Mouse (Mus musculus) neural tube, embryonic 11.5 days (tissue): ENCODE results near the gene Pygl. TPM values are rescaled to one million over a fixed set of nuclear protein-coding genes. Genes with fewer than 3 reads are reported as not detected.
A peak's percentile ranks its signal among the peaks of the same experiment; 100 is the strongest.

ENCODE experiments used
- ATAC-seq: fragments of 200-750 bp; cut with Nextera tagmentation; 2 replicates; pipeline ENCODE4 v1.8.0; 2017; ENCODE audit warnings: moderate number of reproducible peaks, mild to moderate bottlenecking, moderate TSS enrichment, moderate library complexity; ENCODE audit not compliant: insufficient read depth, low FRiP score, low TSS enrichment
- DNase-seq: peaks from one replicate; pipeline ENCODE4 v3.0.0-alpha.2; 2015; ENCODE audit warnings: low spot score
- H3K27ac ChIP-seq: fragments of 300-500 bp; sonication (generic); 2 replicates; pipeline ENCODE4 v1.5.1; 2014; ENCODE audit warnings: low read depth, mild to moderate bottlenecking, low read length
- H3K27me3 ChIP-seq: fragments of 300-500 bp; sonication (generic); 2 replicates; pipeline ENCODE4 v1.6.1; 2014; ENCODE audit warnings: mild to moderate bottlenecking, low read length, mixed read lengths; ENCODE audit not compliant: control insufficient read depth, insufficient read depth
- H3K36me3 ChIP-seq: fragments of 300-500 bp; sonication (generic); 2 replicates; pipeline ENCODE4 v1.6.1; 2014; ENCODE audit warnings: mild to moderate bottlenecking, low read length, moderate library complexity, mixed read lengths; ENCODE audit not compliant: control insufficient read depth, insufficient read depth
- H3K4me1 ChIP-seq: fragments of 300-500 bp; sonication (generic); 2 replicates; pipeline ENCODE4 v1.6.1; 2014; ENCODE audit warnings: low read length, mixed read lengths; ENCODE audit not compliant: control insufficient read depth, insufficient read depth
- H3K4me2 ChIP-seq: fragments of 300-500 bp; sonication (generic); 2 replicates; pipeline ENCODE4 v1.6.1; 2014; ENCODE audit warnings: low read depth, mild to moderate bottlenecking, moderate library complexity
- H3K4me3 ChIP-seq: fragments of 300-500 bp; sonication (generic); 2 replicates; pipeline ENCODE4 v1.5.1; 2014; ENCODE audit warnings: low read depth, low read length
- H3K9ac ChIP-seq: fragments of 300-500 bp; sonication (generic); 2 replicates; pipeline ENCODE4 v1.6.1; 2014; ENCODE audit warnings: mild to moderate bottlenecking, low read length
- H3K9me3 ChIP-seq: fragments of 300-500 bp; sonication (generic); 2 replicates; pipeline ENCODE4 v1.6.1; 2016; ENCODE audit warnings: low read length; ENCODE audit not compliant: control insufficient read depth
- WGBS: fragments of 180-500 bp; shearing (Covaris S2); extraction: QIAGEN DNeasy Blood & Tissue Kit; methylation state at CpG from one replicate; pipeline ENCODE4 v1.1.7; 2014; 5-methylcytosine and 5-hydroxymethylcytosine counted together
- polyA plus RNA-seq: library from polyadenylated mRNA; unstranded; fragments of >200 nt; fragmentation: Nextera tagmentation; extraction: Ambion mirVana; gene quantifications from 2 replicates; pipeline ENCODE4 v1.2.1, GENCODE M21; 2014

Gene Pygl
- polyA plus RNA-seq: 6.0 and 7.4 TPM in 2 replicates

DNA sequence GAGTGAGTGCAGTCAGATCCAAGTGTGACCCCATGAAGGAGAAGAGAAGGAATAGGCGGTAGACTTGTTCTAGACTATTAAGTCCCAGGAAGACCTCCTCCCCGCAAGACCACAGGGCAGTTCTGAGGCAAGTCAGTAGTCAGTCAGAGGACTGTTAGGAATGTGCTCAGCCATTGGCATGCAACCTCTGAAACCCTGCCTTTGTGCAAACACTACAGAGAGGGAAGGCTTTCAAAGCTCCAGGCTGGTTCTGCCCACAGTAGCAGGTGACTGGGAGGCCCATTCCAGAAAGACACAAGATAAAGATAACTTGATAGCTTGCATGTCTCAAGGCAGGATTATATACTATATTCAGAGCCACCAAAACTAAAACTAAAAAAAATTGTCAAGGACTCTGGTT is at the start of gene Pygl:
TSS of gene Pygl (minus strand) at position 195 of the 400 bp plus-strand sequence.
- Histone ChIP-seq H3K9ac (no peak within 1 kb of the TSS), H3K4me2 (no peak within 1 kb of the TSS), H3K4me1 (peaks cover 12% of the 10 kb centered on the region), H3K9me3 (no peaks in the 10 kb centered on the region), H3K27ac (no peak within 1 kb of the TSS), H3K27me3 (no peaks in the 10 kb centered on the region), H3K4me3 (no peak within 1 kb of the TSS), H3K36me3 (no peaks in the 10 kb centered on the region)
- WGBS: 86% methylated on average over 2 of the region's 2 CpGs
- no peak for ATAC-seq
- no peak for DNase-seq

DNA sequence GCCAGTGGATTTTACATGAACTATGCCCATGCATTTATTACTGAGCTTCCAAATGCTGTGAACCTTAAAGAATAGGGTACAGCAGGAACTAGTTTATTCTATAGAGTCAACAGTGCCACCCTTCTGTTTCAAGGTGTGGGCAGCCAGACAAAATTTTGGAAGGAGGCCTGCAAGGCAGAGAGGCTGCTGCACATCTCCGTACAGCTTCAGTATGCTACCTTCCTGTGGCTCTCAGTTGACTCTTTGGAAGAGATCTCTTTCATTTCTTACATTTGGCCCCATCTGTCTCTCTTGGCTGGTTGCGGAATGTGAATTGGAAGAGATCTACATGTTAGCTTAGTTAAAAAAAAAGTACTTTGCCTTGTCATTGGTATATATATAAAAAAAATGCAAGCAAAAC is 49.6 kb upstream of the Pygl start:
- ATAC-seq (no peak), DNase-seq (no peak)
- Histone ChIP-seq H3K27me3 (no peaks in the 10 kb centered on the region), H3K9ac (no peak overlapping the region), H3K27ac (no peak overlapping the region), H3K4me1 (no peaks in the 10 kb centered on the region), H3K9me3 (no peaks in the 10 kb centered on the region), H3K36me3 (no peaks in the 10 kb centered on the region), H3K4me2 (no peak overlapping the region), H3K4me3 (no peak overlapping the region)
- 86% methylated on average over 2 of the region's 2 CpGs for WGBS

GRCm38 (mm10) chr12:70280381-70280780 is 49.1 kb upstream of the Pygl start:
- 87% methylated on average over 10 of the region's 10 CpGs for WGBS
- no peak for ATAC-seq
- no peak for DNase-seq
- H3K4me3 ChIP-seq: no peak overlapping the region
- H3K9ac ChIP-seq: no peak overlapping the region
- no peak overlapping the region for H3K4me2 ChIP-seq
- no peaks in the 10 kb centered on the region for H3K36me3 ChIP-seq
- no peaks in the 10 kb centered on the region for H3K4me1 ChIP-seq
- H3K27me3 ChIP-seq: no peaks in the 10 kb centered on the region
- H3K9me3 ChIP-seq: no peaks in the 10 kb centered on the region
- H3K27ac ChIP-seq: no peak overlapping the region

- H3K9me3 ChIP-seq: no peaks in the 10 kb centered on the region
- no peaks in the 10 kb centered on the region for H3K36me3 ChIP-seq
- ATAC-seq: 0 out of 2 replicates have a peak, but pooled peaks have one; percentile 38
- no peaks in the 10 kb centered on the region for H3K4me1 ChIP-seq
- no peak for DNase-seq
- WGBS: 69% methylated on average over 12 of the region's 12 CpGs
- H3K27ac ChIP-seq: no peak overlapping the region
- no peak overlapping the region for H3K4me2 ChIP-seq
- no peaks in the 10 kb centered on the region for H3K27me3 ChIP-seq
- no peak overlapping the region for H3K9ac ChIP-seq
- no peak overlapping the region for H3K4me3 ChIP-seq
These were observed 46.0 kb upstream of the Pygl start for GRCm38 (mm10) chr12:70277071-70277939.

DNA sequence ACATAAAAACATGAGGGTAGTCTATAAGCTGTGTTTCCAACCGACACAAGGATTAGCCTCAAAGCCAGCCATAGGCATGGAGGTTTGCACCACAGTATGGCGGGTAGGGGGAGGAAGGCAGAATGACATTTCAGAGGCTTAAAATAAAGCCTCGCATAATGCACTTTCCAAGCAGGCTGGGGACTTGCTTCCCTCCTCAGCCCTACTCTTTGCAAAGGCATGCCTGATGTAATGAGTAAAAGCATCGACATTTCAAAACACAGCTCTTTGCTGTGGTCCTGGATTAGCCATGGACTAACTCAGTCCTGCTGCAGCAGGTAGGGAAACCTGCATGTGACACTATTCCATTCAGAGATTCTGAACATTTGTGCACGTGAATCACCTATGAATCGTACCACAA is 38.4 kb upstream of the Pygl start:
- H3K9me3 ChIP-seq: no peaks in the 10 kb centered on the region
- no peak overlapping the region for H3K9ac ChIP-seq
- ATAC-seq (no peak), DNase-seq (no peak)
- H3K27ac ChIP-seq: no peak overlapping the region
- no peaks in the 10 kb centered on the region for H3K4me1 ChIP-seq
- H3K27me3 ChIP-seq: no peaks in the 10 kb centered on the region
- H3K36me3 ChIP-seq: no peaks in the 10 kb centered on the region
- no peak overlapping the region for H3K4me2 ChIP-seq
- WGBS: 83% methylated on average over 6 of the region's 6 CpGs
- H3K4me3 ChIP-seq: no peak overlapping the region

DNA sequence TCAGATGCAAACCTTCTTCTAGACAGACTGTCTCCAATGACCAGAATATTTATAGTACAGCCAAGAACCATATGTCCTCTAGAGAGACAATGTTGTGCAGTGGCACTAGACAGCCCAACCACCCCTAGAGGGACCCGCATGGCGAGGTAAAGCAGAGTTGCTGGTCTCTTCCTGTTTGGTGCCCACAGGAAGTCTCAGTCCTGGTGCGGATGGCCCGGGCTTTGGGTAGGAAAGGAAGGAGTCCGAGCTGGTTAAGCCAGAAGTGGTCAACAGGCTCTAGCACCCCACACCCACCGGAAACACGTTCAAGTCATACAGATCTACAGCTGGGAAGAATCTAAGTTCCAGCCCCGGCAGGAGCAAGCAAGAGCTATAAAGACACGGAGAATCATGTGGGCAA is 36.0 kb upstream of the Pygl start:
- no peak overlapping the region for H3K4me2 ChIP-seq
- 84% methylated on average over 9 of the region's 9 CpGs for WGBS
- DNase-seq: no peak

DNA sequence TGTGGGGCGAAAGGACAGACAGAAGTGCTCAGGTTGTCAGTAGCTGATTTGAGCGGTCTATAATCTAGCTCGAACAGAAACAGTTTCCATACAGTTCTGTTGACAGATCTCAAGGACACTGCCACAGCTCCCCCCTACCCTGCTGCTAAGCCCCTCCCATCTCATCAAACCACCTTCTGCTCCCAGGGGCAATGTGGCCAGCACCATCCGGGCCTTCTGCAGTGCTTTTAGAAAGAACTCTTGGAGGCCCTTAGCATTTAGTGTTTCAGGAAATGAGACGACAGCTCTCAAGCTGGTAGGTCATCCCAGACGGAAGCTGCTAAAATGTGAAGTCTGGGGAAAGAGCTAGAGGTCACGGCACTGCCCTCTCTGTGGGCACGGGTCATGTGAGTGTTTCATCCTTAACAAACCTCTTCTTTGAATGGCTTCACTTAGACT is 35.2 kb upstream of the Pygl start:
- ATAC-seq: no peak
- H3K4me1 ChIP-seq: no peaks in the 10 kb centered on the region
- no peak overlapping the region for H3K9ac ChIP-seq
- H3K4me2 ChIP-seq: no peak overlapping the region
- no peaks in the 10 kb centered on the region for H3K27me3 ChIP-seq
- WGBS: 41% methylated on average over 8 of the region's 8 CpGs
- H3K9me3 ChIP-seq: no peaks in the 10 kb centered on the region
- no peak overlapping the region for H3K27ac ChIP-seq
- no peak overlapping the region for H3K4me3 ChIP-seq
- no peaks in the 10 kb centered on the region for H3K36me3 ChIP-seq
- no peak for DNase-seq

More for the DNA sequence above, 36.0 kb upstream of the Pygl start:
- no peaks in the 10 kb centered on the region for H3K9me3 ChIP-seq
- no peaks in the 10 kb centered on the region for H3K4me1 ChIP-seq
- H3K4me3 ChIP-seq: no peak overlapping the region
- no peak for ATAC-seq
- H3K9ac ChIP-seq: no peak overlapping the region
- no peaks in the 10 kb centered on the region for H3K27me3 ChIP-seq
- H3K36me3 ChIP-seq: no peaks in the 10 kb centered on the region
- no peak overlapping the region for H3K27ac ChIP-seq

DNA sequence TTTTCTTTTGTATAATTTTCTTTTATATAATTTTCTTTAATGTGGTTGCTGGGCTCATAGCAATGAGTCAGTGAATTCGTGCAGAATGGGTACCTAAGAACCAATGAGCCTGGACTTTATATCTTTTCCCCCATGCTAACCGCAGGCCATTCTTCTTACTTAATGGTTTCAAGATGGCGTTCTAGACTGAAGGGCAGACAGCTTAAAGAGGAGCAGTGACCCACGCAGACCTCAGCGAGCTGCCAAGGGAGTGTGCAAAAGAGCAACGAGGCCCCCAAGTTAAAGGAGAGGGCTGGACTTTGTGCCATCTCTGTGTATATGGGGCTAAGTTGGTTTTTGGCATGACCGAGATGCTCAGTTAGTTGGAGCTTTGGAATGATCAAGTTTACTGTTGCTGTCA is 32.4 kb upstream of the Pygl start:
- DNase-seq (peak; percentile 45), ATAC-seq (no peak)
- H3K36me3 ChIP-seq: no peaks in the 10 kb centered on the region
- 29% methylated on average over 7 of the region's 7 CpGs for WGBS
- H3K4me3 ChIP-seq: no peak overlapping the region
- no peak overlapping the region for H3K27ac ChIP-seq
- H3K9me3 ChIP-seq: no peaks in the 10 kb centered on the region
- H3K27me3 ChIP-seq: no peaks in the 10 kb centered on the region
- H3K4me2 ChIP-seq: no peak overlapping the region
- no peak overlapping the region for H3K9ac ChIP-seq
- H3K4me1 ChIP-seq: no peaks in the 10 kb centered on the region
